Comparison of ENCODE assay signal across 9 mouse cellular contexts in genomic region chr7:84149821-84150220, GRCm38 (mm10). TPM values are rescaled to one million over a fixed set of nuclear protein-coding genes. Genes with fewer than 3 reads are reported as not detected.
DNase-seq lines count a peak whose midpoint lies in the region; ATAC-seq and TF ChIP-seq lines count a peak whose summit lies in the region.
"Had no signal": no experiment of that assay in that cellular context is flagged by ENCODE, and none has a peak within 500 bp of the region (broad histone marks: within the 10 kb centered on the region; RNA-seq: fewer than 3 reads in every experiment).

No protein-coding gene starts in this region.

- no peak for DNase-seq in lung, embryonic 14.5 days
- DNase-seq in lung, postnatal 4 days = no peak
- DNase-seq in kidney, postnatal 10 days = peak; percentile 26
- DNase-seq in embryo, embryonic 10 days (ENCODE audit: low spot score) = no peak
- no peak for DNase-seq in adipocyte (ENCODE audit: low spot score)
- DNase-seq: adrenal gland, postnatal 10 days had no signal

- peak overlapping the region; percentile 78 for H3K4me2 ChIP-seq in lung, embryonic 14.5 days
- peak overlapping the region; percentile 91 for H3K4me2 ChIP-seq in neural tube, embryonic 15.5 days

- ATAC-seq in lung, embryonic 14.5 days (ENCODE audit: insufficient read depth) = no peak
- ATAC-seq in neural tube, embryonic 15.5 days (ENCODE audit: low FRiP score) = no peak
- ATAC-seq in cerebellum, adult (ENCODE audit: insufficient number of reproducible peaks, low FRiP score, low TSS enrichment) = no peak

- H3K4me1 ChIP-seq in lung, embryonic 14.5 days (ENCODE audit: insufficient read depth) = peaks cover 18% of the 10 kb centered on the region
- no peaks in the 10 kb centered on the region for H3K4me1 ChIP-seq in embryonic fibroblast, embryonic 13.5 days (ENCODE audit: control insufficient read depth, insufficient read depth, low read length)
- peaks cover 61% of the 10 kb centered on the region for H3K4me1 ChIP-seq in neural tube, embryonic 15.5 days

- H3K9ac ChIP-seq in lung, embryonic 14.5 days = peak overlapping the region; percentile 89; the same call in 1 of the 2 replicates
- peak overlapping the region; percentile 34; the same call in 1 of the 2 replicates for H3K9ac ChIP-seq in neural tube, embryonic 15.5 days (replicated peaks)

- H3K27me3 ChIP-seq in lung, embryonic 14.5 days (ENCODE audit: insufficient read depth, low read length) = no peaks in the 10 kb centered on the region
- no peaks in the 10 kb centered on the region for H3K27me3 ChIP-seq in neural tube, embryonic 15.5 days (replicated peaks)

- H3K27ac ChIP-seq in lung, embryonic 14.5 days (ENCODE audit: low read depth) = no peak overlapping the region
- H3K27ac ChIP-seq in embryonic fibroblast, embryonic 13.5 days (ENCODE audit: insufficient read depth, low read length) = no peak overlapping the region
- H3K27ac ChIP-seq in neural tube, embryonic 15.5 days (replicated peaks) = no peak overlapping the region

- no peak for TF ChIP-seq CTCF in lung, embryonic 14.5 days (IDR thresholded peaks at IDR 0.05; ENCODE audit: low read depth)
- TF ChIP-seq CTCF in embryonic fibroblast, embryonic 13.5 days (IDR thresholded peaks at IDR 0.05; ENCODE audit: borderline replicate concordance, insufficient read depth, low read length) = no peak

- H3K36me3 ChIP-seq in lung, embryonic 14.5 days (ENCODE audit: insufficient read depth) = 0 out of 2 replicates have a peak, but pooled peaks cover 6% of the 10 kb centered on the region
- no peaks in the 10 kb centered on the region; the same call in 1 of the 2 replicates for H3K36me3 ChIP-seq in neural tube, embryonic 15.5 days

- no peak for TF ChIP-seq POLR2A in embryonic fibroblast, embryonic 13.5 days (IDR thresholded peaks at IDR 0.05; ENCODE audit: low read depth, low read length)

- no peaks in the 10 kb centered on the region for H3K9me3 ChIP-seq in lung, embryonic 14.5 days (ENCODE audit: low read depth, low read length)
- no peaks in the 10 kb centered on the region for H3K9me3 ChIP-seq in neural tube, embryonic 15.5 days (replicated peaks)

- 60% methylated on average over 4 of the region's 4 CpGs for WGBS in lung, embryonic 14.5 days
- WGBS in neural tube, embryonic 15.5 days = 66% methylated on average over 4 of the region's 4 CpGs

- H3K4me3 ChIP-seq in lung, embryonic 14.5 days (ENCODE audit: low read depth, low read length) = peak overlapping the region; percentile 90
- peak overlapping the region; percentile 91 for H3K4me3 ChIP-seq in embryonic fibroblast, embryonic 13.5 days (ENCODE audit: insufficient read depth, low read length)
- peak overlapping the region; percentile 79 for H3K4me3 ChIP-seq in neural tube, embryonic 15.5 days (replicated peaks)

RNA-seq across cellular contexts. Expression of gene Abhd17c, which starts 1.9 kb away (rescaled TPM):
- polyA plus RNA-seq in lung, embryonic 14.5 days (2014; fragmentation: Nextera tagmentation; extraction: Ambion mirVana) = 75.6 and 87.8 TPM in 2 replicates
- 29.3 and 35.6 TPM in 2 replicates for polyA plus RNA-seq in embryonic fibroblast, embryonic 13.5 days (2011; ENCODE audit: insufficient read length, low read depth, missing spikeins)
- polyA plus RNA-seq in neural tube, embryonic 15.5 days (2015; fragmentation: Nextera tagmentation; extraction: Ambion mirVana) = 45.2 and 71.7 TPM in 2 replicates
